Mouse (Mus musculus) cerebral cortex, adult 2 months (tissue): ENCODE results near the gene Cd46.

Experiments used
- WGBS: fragments of 180-500 bp; shearing (Covaris S2); methylation state at CpG from one replicate; pipeline ENCODE4 v1.1.7; 2018; 5-methylcytosine and 5-hydroxymethylcytosine counted together

Gene Cd46

DNA sequence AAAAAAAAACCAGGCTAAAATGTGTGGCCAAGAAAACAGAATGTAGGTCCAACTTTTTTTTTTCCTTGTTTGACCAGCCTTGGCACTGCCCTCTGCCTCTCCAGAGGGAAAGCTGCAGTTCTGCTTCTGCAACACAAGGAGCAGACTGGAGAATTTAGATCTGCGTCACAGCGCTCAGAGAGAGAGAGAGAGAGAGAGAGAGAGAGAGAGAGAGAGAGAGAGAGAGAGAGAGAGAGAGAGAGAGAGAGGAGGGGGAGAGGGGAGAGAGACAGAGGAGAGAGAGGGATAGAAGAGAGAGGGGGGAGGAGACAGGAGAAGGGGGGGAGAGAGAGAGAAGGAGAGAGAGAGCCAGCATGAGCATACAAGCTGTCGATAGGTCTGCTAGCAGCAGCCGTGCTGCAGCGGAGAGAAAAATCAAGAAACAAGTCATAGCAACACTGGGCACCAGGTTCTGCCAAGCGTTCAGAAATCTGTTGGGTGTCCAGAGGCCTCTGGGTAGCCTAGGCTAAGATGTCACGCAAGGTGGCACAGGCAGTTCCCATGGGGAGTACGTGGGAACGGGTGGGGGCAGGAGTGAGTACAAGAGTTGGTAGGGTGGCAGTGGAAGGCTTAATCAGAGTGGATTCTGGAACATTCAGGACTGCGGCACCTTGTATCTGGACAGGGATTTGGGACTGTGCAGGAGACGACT lies 75.1 kb downstream of the Cd46 start:
- 12% methylated on average over 11 of the region's 11 CpGs for WGBS

DNA sequence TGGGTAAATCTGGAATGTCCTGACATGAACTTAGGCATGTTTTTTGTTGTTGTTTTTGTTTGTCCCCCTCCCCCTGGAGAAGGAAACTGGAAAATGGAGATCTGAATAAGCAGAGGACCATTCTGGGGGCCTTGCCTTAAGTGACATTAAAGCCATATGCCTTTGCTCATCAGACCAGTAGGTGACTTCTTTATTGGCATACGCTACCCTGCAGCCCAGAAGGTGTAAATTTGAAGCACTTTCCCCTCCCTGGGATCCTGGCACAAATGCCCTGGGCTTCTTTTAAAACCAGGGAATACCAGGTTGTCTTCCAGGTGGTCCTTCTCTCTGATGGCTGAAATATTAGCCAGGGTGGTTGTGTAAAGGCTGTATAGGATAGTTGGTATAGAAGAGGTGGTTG lies 76.8 kb downstream of the Cd46 start:
- 87% methylated on average over 1 of the region's 1 CpGs for WGBS

- WGBS: 56% methylated on average over 3 of the region's 3 CpGs
Measured at GRCm38 (mm10) chr1:195014201-195014885, 77.7 kb downstream of the Cd46 start.

- WGBS: 85% methylated on average over 2 of the region's 2 CpGs
Measured at GRCm38 (mm10) chr1:195012531-195012930, 79.5 kb downstream of the Cd46 start.

DNA sequence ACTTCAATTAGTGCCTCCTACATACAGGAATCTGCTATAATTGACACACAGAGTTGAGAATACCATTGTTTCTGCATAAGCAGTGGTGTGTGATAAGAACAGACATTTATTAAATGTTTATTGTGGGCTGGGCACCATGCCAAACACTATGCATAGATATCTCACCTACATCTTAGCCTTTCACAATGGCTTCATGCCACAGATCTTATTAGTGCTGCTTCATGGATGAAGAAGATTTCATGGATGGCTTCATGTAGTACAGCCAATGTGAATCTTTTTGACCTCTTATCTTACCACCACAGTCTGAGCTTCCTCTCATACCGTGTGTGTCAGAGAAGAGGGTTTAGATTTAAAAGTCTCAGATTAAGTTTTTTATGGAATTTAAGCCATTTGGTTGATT lies 87.9 kb downstream of the Cd46 start:
- 51% methylated on average over 1 of the region's 1 CpGs for WGBS

GRCm38 (mm10) chr1:195003328-195003727 lies 88.7 kb downstream of the Cd46 start:
- WGBS: 49% methylated on average over 4 of the region's 4 CpGs

- 94% methylated on average over 1 of the region's 1 CpGs for WGBS
Measured at GRCm38 (mm10) chr1:194998396-194998795, 93.7 kb downstream of the Cd46 start.

DNA sequence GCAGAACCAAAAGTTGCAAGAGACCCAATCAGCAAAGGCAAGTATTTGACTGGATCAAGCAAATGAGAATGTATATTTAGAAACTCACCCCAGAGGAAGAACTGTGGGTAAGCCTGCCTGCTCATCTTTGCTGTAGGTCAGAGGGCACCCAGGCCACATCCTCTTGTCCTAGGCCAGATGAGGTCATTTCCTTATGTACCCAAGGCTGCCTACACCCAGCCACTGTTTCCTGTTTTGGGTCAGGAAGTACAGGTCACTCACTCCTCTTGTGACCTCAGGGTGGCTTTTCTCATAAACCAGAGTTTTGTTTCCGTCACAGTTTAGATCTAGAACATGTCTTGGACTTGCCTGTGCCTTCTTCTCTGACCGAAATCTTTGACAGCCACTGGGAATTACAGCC lies 96.9 kb downstream of the Cd46 start:
- WGBS: 61% methylated on average over 2 of the region's 2 CpGs

GRCm38 (mm10) chr1:194994262-194994661 lies 97.8 kb downstream of the Cd46 start:
- WGBS: 56% methylated on average over 5 of the region's 5 CpGs

DNA sequence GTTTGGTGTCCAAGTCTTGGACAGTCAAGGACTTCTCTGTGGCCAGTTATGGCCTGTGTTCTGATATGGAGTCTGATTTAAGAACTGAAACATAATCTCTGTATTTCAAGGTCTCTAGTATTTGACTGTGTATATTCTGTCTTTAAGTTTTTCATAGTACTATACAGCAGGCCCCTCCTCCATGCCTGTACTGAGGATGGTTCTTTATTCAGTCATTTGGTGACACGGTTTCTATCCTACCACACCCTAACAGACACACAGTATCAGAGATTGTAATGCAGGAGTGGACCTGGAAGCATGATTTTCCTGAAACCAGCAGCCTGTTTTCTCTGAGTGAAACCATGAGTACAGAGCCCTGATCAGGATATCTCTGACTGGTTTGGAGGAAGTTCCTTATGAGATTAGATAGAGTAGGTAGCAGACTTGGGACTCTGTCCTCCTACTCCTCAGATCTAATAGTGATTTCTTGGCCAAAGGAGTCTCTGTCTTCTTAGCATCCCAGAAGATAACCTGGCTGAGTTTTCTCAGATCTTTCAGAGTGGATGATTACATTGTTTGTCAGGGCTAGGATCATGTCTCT lies 98.5 kb downstream of the Cd46 start:
- WGBS: 36% methylated on average over 1 of the region's 1 CpGs

DNA sequence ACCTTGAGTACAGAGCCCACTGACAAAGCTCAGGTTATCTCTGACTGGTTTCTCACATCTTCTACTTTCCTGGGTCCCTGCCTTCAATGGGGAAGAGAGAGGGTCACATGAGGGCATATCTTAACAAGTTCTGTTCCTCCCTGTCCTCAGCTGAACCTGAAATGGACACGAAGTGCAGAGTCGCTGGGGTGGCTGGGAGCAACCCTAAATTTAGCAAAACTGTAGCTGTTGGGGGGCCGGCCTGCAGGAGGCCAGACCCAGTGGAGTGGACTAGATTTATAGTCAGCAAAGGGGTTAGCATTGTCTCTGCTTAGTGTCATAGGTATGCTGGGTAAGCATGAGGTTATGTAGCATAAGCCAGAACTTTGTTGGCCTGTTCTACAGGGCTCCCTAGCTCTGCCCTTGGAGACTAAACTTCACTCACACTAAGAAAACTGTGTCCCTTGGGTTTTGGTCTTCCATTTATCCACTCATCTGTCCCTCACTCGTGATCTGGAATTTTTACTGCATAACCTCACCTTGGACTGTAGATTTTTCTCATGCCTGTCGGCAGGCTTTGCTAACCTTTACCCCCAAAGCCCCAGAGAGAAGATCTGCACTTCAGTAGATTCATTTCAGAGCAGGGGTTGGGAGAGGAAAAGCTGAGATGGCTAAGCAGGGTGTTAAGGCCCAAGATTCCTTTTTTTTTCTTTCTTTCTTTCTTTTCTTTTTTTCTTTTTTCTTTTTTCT lies 99.3 kb downstream of the Cd46 start:
- whole genome bisulfite sequencing: 61% methylated on average over 5 of the region's 5 CpGs

DNA sequence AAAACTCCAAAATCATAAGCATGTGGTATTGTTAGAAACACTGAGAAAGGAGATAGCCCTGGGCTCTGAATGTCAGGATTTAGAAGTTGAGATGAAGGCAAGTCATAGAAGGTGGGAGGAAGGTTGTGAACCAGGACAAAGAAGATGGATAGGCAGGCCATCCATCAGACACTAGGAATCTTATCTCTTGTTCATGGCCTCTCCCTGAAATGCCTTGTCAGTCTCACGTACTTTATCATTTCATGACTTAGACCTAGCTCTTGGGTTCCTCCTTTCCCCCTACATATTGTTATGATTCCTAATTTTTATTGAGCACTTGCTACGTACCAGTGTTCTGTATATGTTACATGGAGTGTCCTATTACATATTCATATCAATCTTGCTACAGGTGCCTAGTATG lies 100.4 kb downstream of the Cd46 start:
- WGBS: 79% methylated on average over 2 of the region's 2 CpGs

- 70% methylated on average over 2 of the region's 2 CpGs for WGBS
Measured at GRCm38 (mm10) chr1:194990976-194991375, 101.1 kb downstream of the Cd46 start.

DNA sequence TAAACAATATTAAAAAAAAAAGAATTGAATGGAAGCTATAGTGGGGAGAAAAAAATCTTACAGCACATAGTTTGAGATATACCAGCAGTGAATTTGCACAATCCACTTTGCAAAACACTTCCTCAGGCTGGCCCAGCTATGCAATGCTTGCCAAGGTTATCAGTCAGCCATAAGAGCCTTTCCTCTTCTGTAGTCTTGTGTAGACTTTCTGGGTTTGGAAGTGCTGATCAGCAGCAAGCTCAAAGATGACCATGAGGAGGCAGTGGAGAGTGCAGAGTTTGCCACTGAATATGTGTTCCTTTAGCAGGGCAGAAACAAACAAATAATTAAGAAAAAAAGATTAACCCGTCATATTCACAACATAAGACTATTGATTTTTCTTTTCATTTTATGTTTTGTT lies 103.0 kb downstream of the Cd46 start:
- WGBS: 89% methylated on average over 1 of the region's 1 CpGs
